Mouse (Mus musculus) stomach, embryonic 16.5 days (tissue): ENCODE measurements around the gene Spaca7. TPM values are rescaled to one million over a fixed set of nuclear protein-coding genes. Genes with fewer than 3 reads are reported as not detected.

Experiments used
- polyA plus RNA-seq: library from polyadenylated mRNA; unstranded; fragments of >200 nt; fragmentation: Nextera tagmentation; extraction: Ambion mirVana; gene quantifications from 2 replicates; pipeline ENCODE4 v1.2.1, GENCODE M21; 2015

Gene Spaca7
- polyA plus RNA-seq, 1 experiment from 2014 or later = not detected

Other genes with a start within 250 kb of the Spaca7 start
- gene Sox1, start 177.7 kb upstream of the Spaca7 start, polyA plus RNA-seq = not detected in 2 replicates
- gene Tubgcp3, start 99.2 kb downstream of the Spaca7 start, polyA plus RNA-seq = 40.8 and 42.5 TPM in 2 replicates
- gene Atp11a, start 184.0 kb downstream of the Spaca7 start, polyA plus RNA-seq = 11.1 and 12.4 TPM in 2 replicates